Mouse (Mus musculus): ENCODE measurements around the gene Dnajc12.
"Not testable (repeated sequence)": the region's sequence is repeated elsewhere in the genome, so short reads cannot be mapped to it uniquely, and the experiment has no call there.

Gene Dnajc12

DNA sequence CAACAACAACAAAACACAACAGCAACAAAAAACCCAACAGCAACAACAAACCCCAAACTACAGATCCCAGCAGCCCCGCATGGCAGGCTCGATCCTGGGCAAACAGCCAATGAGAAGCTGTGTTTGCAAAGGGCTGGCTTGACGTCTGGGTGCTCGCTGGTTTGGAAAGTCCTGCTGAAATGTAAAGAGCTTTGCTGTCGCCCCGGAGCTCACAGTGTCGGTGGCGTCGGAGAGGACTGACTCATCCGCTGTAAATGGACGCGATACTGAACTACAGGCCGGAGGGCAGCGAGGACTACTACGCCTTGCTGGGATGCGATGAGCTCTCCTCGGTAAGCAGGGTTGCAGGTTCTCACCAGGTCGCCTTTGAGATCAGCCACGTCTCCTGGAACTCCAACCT is 4.2 kb downstream of the Dnajc12 start:
- peak; percentile 85 for DNase-seq (ENCODE audit: low spot score)

GRCm38 (mm10) chr10:63386991-63387390 is 4.7 kb downstream of the Dnajc12 start:
- no peak for DNase-seq (ENCODE audit: low spot score)

DNA sequence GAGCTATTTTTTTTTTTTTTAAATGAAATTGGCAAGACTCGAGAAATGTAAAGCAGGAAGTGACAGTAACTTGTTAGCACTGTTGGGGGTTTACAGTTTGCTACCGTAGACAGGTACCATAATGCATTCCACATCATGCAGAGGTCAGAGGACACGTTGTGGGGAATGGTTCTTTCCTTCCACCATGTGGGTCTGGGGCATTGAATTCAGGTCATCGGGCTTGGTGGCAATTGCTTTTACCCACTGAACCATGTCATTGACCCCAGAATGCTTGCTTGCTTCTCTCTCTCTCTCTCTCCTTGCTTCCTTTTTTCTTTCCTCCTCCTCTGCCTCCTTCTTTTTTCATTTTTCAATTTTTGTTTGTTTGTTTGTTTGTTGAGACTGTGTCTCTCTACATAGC is 6.7 kb downstream of the Dnajc12 start:
- no peak for DNase-seq (ENCODE audit: low spot score)

DNA sequence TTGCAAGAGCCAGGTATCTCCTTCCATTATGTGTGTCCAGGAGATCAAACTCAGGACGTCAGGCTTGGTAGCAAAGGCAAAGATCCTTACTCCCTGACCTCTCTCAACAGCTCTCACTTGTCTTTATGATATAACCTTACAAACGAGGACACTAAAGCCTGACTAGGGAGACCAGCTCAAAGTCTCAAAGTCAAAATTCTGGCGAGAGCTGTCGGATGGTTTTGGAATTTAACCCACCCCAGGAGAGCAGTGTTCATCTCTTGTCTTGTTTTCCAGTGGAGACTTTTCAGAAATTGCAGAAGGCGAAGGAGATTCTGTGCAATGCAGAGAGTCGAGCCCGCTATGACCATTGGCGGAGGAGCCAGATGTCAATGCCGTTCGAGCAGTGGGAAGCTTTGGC is 14.7 kb downstream of the Dnajc12 start:
- no peak for DNase-seq (ENCODE audit: low spot score)

DNA sequence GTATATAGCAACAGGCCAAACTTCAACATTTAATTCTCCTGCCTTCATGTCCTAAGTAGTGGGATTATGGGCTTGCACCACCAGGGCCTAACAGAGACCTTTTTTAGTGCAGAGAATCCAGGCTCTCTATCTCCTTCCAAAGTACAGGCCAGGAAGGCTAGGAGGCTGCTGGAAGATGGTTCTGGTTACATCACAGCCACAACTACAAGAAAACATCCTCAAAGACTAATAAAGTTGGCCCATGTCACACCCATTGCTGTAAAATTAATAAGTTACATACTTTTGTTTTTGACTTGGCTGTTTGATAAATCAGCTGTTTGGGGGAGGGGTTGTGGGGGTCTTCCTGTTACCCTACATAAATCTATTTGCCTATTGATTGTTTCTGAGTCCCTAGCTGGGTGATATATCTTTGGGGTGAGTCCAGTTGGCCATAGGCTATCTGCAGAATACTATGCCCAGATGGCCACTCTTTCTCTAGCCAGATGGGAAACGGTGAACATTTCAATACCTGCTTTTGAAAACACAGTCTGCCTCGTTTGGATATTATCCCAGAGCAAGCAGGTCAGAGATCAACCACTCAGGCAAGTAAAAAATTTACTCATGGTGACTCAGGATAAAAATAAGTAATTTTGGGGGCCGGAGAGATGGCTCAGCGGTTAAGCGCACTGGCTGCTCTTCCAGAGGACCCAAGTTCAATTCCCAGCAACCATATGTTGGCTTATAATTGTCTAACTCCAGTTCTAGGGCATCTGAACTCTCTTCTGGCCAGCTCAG is 20.7 kb downstream of the Dnajc12 start:
- DNase-seq (ENCODE audit: low spot score) = no peak

- no peak for DNase-seq (ENCODE audit: low spot score)
These were observed 21.4 kb downstream of the Dnajc12 start for GRCm38 (mm10) chr10:63403636-63404035.

GRCm38 (mm10) chr10:63410162-63410956 is 28.1 kb downstream of the Dnajc12 start:
- DNase-seq (ENCODE audit: low spot score) = peak; percentile 25

DNA sequence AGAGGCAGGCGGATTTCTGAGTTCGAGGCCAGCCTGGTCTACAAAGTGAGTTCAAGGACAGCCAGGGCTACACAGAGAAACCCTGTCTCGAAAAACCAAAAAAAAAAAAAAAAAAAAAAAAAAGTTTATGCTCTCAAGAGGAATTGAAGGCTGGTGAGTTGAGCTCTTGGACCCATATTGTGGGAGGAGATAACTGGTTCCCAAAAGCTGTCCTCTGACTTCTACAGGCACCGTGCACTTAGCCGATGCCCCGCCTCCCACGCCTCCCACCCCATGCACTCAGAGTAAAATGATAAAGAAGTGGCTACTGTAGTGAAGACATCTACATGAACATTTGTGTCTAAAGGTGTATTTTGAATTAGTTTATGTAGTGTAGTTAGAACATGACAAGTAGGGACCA is 29.4 kb downstream of the Dnajc12 start:
- not testable (repeated sequence) for DNase-seq (ENCODE audit: low spot score)

DNA sequence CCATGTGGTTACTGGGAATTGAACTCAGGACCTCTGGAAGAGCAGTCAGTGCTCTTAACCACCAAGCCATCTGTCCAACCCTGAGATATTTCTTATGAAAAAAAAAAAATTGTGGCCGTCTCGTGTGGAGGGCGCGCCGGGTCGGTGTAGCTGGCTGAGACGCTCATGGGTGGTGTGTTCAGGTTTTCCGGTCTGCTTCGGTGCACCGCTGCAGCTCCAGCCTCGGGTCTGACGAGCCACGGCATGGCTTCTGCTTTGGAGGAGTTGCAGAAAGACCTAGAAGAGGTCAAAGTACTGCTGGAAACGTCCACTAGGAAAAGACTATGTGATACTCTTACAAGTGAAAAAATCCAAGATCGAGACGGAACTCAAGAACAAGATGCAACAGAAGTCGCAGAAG is 30.5 kb downstream of the Dnajc12 start:
- DNase-seq (ENCODE audit: low spot score) = no peak

DNA sequence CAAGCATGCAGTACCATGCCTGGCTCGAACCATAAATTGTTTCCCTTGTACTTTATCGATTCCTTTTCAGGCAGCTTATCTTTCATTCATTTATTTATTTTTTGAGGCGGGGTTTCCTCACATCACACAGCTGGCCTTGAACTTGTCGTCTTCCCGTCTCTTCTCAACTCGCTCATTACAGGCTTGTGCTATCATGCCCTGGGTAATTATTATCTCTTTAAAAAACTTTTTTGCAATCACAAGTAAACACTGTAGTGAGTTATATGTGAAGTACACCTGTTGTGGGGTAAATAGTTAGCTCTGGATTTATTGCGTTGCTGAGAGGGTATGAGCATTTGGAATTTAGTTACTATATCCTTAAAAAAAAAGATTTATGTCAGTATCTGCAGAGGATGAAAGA is 33.0 kb downstream of the Dnajc12 start:
- DNase-seq (ENCODE audit: low spot score) = no peak

GRCm38 (mm10) chr10:63415850-63416249 is 33.6 kb downstream of the Dnajc12 start:
- no peak for DNase-seq (ENCODE audit: low spot score)

- DNase-seq (ENCODE audit: low spot score) = no peak
These were observed 34.8 kb downstream of the Dnajc12 start for GRCm38 (mm10) chr10:63417061-63417460.

DNA sequence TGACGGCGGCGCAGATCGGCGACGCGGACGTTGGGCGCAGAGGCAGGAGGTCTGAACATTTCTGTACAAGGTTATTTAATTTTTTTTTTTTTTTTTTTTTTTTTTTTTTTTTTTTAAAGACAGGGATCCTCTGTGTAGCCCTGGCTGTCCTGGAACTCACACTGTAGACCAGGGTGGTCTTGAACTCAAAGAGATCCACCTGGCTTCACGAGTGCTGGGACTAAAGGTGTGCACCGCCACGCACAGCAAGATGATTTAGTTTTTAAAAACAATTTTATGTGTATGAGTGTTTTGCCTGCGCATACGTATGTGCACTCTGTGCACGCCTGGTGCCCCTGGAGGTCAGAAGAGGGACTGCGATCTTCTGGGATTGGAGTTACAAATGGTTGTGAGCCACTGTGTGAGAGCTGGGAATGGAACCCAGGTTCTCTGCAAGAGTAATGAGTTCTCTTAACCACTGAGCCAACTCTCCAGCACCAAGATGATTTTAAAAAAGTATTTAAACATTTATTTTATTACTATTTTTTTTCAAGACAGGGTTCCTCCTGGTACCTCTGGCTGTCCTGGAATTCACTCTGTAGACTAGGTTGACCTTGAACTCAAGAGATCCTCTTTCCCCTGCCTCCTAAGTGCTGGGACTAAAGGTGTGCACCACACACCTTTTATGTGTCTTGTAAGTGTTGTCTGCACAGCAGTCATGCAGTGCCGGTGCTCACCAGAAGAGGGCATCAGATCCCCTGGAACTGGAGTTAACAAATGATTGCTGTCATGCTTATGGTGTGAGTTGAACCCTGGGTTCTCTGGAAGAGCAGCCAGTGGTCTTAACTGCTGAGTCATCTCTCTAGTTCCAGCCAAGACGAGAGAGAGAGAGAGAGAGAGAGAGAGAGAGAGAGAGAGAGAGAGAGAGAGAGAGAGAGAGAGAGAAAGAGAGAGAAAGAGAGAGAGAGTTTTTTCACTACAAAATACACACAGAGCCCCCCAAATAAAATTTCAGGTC is 39.8 kb downstream of the Dnajc12 start, which contains the start of gene Gm7075:
TSS of gene Gm7075 (minus strand) at position 51 of the 997 bp plus-strand sequence.
- peak; percentile 68 for DNase-seq (ENCODE audit: low spot score)

- no peak for DNase-seq (ENCODE audit: low spot score)
These were observed 40.4 kb downstream of the Dnajc12 start for GRCm38 (mm10) chr10:63422736-63422992.

DNA sequence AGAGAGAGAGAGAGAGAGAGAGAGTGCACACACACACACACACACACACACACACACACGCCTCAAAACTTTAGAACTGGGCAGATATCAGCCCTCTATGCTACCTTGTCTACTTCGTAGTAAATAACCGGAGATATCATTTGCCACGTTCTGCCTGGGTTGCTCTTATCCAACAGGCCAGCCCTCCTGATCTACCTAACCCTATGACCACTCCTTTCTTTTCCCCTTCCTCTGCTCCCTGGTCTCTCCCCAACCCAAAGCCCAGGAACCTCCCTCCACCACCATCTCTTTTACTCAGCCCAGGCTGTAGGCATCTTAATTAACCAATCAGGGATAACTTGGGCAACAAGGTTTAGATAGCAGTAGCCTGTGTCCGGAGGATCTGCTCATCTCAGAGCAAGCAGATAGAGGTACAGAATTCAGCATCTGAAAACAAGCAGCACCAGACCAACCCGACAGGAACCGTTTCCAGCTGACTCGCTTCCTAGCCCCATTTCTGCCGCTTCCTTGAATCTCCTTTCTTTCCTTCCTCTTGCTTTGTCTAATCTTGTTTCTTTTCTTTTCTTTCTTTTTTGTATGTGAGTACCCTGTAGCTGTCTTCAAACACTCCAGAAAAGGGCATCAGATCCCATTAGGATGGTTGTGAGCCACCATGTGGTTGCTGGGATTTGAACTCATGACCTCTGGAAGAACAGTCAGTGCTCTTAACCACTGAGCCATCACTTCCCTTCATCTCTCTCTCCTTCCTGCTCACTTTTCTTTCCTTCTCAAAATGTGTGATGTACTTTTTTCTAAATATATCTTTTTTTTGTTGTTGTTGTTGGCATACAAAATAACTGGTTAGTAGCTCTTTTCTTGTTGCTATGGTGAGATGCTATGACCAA is 41.6 kb downstream of the Dnajc12 start:
- no peak for DNase-seq (ENCODE audit: low spot score)

- peak; percentile 41 for DNase-seq (ENCODE audit: low spot score)
These were observed 42.2 kb downstream of the Dnajc12 start for GRCm38 (mm10) chr10:63424475-63424814.

- DNase-seq (ENCODE audit: low spot score) = no peak
These were observed 44.9 kb downstream of the Dnajc12 start for GRCm38 (mm10) chr10:63427146-63427545.

GRCm38 (mm10) chr10:63428243-63429022 is 46.2 kb downstream of the Dnajc12 start:
- peak; percentile 70 for DNase-seq (ENCODE audit: low spot score)

DNA sequence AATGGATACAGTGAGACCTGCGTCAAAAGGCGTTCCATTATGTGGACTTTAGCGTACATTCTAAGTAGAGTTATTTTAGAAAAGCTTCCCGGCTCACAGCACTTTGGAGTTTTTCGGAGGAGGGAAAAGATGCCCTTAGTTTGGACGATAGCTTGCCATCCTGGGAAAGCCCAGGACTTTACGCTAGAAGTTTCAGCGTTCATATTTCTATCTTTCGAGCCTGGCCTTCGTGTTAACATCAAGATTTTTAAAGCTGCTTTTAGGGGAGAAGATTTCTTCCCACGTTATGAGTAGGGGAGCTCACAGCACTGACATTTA is 46.7 kb downstream of the Dnajc12 start:
- no peak for DNase-seq (ENCODE audit: low spot score)

- peak; percentile 97 for DNase-seq (ENCODE audit: low spot score)
These were observed 47.1 kb downstream of the Dnajc12 start for GRCm38 (mm10) chr10:63429380-63429779.

All from embryo, embryonic 10.5 days (tissue).